Mouse (Mus musculus) cerebellum, adult (tissue): ENCODE results near the gene Klk4.

ENCODE experiments used
- ATAC-seq: cut with Nextera tagmentation; 2 replicates; pipeline ENCODE4 v1.9.2; 2017; ENCODE audit warnings: mild to moderate bottlenecking, moderate library complexity, mixed read lengths; ENCODE audit not compliant: insufficient number of reproducible peaks, low FRiP score, low TSS enrichment

Klk4 gene

DNA sequence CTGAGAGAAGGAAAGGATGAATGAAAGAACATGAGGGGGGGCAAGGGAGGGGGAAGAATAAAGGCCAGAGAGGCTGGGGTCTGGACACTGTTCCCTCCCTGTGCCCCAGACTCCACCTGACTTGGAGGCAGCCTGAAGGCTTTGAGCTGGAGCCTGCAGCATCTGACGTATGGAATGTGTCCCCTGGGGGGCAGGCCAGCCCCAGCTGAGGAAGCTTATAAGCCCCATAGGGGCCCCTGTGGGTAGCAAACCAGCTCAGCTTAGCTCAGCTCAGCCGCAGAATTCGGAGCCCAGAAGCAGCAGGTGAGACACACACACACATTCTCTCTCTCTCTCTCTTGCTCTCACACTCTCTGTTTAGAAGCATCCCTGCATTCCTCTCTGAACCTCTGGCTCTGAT is at the start of gene Klk4:
Gene Klk4 (plus strand): TSS at position 249 of the 400 bp plus-strand sequence.
- ATAC-seq, result no peak

DNA sequence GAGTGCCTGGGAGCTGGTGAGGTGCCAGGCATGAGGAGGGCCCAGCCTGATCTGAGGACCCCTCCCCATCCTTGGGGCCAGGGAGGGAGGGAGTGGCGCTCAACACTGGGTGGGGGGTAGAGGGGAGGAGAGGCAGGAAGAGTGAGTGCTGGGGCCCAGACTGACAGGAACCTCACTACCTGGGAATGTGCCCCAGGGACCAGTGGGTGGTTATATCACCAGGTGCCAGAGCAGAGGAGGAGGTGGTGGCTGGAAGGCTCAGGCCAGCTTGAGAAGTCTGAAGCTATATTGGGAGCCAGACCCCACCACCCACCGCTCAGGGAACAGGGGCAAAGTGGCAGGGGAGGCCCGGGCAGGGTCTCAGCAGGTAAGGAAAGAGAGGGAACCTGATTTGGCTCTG is 39.3 kb upstream of the Klk4 start, which contains the start of gene Klk5:
Gene Klk5 (plus strand): TSS at position 271 of the 400 bp plus-strand sequence.
- no peak for ATAC-seq

DNA sequence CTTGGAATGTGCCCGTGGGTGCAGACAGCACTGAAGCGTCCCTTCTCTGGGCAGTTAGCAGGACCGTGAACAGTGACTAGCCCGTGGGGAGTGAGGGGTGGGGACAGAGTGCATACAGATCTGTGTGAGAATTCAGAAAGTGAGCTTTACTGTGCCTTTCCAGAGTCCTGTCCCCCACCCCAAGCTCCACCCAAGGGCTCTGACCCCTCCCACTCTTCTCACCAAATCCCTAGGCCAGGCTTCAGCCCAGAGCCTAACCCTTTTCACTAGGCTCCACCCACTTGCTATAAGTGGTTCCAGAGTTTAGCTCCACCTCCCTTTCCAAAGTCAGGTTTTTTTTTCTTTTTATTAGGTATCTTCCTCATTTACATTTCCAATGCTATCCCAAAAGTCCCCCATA is 37.2 kb upstream of the Klk4 start:
- no peak for ATAC-seq

DNA sequence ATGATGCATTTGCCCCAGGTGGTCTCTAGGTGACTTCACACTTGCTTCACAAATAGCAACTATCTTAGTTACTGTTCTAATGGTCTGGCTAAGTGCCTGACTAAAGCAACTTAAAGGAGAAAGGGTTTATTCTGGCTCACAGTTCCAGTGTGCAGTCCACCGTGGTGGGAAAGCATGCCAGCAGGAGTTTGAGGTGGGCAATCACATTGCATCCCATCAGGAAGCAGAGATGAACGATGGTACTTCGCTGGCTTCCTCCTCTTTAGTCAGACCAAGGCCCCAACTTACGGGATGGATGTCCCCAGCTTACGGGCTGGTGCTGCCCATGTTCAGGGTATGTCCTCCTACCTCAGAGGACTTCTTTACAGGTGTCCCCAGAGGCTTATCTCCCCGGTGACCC is 29.3 kb upstream of the Klk4 start:
- ATAC-seq, result no peak

DNA sequence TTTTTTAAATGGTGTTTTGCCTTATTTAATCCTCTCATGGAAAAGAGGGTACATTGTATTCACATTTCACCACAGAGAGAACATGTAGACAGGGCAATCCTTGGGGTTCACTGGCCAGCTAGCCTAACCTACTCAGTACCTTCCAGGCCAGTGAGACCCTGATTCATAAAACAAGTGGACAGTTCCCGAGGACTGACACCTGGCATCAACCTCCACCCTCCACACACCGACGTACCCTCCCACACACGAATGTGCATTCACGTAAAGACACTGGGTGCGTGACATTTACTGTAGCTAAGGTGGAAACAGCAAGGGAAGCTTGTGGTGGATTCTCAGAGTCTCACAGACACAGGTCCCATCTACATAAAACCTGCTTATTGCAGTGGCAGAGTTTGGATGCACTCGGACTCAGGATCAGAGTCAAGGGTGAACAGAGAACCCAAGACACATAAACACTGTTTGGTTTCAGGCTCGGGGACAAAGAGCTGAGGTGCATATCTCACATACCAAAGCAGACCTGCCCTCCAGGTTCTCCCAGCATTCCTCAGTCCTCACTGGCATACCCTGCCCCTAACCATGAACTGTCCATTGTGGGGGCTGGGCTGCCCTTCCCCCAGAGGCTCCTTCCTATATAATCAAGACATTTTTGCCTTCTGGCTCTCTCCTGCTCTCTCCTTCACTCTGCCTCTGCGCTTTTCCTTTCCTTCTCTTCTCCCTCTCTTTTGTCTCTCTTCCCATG is 26.1 kb upstream of the Klk4 start:
- ATAC-seq, result no peak

DNA sequence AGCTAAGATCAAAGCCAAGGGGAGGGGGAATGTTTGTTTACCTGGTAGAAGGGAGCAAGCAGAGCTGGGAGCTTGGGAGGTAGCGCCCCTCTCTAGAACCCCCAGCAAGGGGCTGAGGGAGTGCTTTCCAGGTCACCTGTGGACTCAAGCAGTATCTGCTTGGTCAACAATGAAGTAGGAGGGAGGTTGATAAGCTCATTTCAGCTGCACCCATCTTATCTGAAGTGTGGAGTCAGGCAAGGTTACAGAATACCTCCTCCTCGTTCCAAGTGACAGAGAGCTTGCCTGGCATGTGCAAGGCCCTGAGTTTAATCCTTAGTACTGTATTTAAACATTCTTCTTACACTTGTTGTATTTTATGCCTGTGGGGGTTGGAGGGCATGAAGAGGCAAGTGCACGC is 25.3 kb upstream of the Klk4 start:
- no peak for ATAC-seq

DNA sequence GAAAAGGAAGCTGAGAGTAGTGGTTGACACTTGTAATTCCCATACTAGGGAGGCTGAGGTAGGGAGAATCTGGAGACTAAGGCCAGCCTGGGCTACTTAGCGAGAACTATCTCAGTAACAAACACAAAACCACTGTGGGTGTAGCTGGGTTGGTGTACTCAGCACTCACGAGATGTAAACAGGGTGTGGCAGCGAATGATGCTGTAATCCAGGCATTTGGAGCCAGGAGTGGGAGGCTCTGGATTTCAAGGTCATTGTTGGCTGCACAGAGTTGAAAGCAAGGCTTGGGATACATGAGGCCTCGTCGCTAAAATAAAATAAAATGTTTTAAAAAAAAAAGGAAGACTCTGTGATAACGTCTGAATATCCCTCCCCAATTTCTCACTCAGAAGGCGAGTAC is 24.7 kb upstream of the Klk4 start:
- ATAC-seq, result no peak

DNA sequence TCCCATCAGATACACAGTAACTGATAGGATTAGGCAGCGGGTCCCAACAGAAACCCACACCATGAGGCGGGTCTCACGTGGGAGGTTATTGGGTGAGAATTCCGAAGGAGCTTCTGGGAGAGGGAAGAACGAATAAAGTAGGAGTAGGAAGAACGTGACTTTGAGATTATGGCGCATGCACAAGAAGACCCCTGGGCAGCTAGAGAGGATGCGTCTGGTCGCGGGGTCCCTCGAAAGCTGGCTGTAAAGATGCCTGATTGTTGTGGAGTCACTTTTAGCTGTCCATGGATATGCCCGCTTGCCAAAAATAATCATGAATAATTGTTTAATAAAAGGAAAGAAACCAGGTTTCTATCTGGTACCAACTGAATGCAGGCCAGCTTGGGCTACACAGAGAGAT is 23.5 kb upstream of the Klk4 start:
- no peak for ATAC-seq

DNA sequence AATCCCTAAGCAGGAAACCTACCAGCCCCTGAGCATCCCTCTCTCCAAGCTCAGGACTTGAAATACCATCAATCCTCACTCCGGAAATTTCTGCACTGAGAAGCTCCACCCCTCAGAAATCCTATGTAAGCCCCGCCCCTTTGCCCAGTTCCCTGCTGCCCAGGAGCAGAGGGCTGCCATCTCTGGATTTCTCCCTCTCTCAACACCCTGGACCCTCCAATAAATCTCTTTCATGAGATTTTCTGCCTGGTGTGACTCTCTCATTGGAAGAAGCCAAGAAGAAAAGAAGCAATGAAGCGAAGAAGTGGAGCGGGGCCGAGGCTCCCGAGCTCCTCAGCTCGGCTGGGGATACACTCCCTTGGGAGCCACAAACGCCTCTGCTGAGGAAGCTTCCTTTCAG is 20.5 kb upstream of the Klk4 start:
- no peak for ATAC-seq

DNA sequence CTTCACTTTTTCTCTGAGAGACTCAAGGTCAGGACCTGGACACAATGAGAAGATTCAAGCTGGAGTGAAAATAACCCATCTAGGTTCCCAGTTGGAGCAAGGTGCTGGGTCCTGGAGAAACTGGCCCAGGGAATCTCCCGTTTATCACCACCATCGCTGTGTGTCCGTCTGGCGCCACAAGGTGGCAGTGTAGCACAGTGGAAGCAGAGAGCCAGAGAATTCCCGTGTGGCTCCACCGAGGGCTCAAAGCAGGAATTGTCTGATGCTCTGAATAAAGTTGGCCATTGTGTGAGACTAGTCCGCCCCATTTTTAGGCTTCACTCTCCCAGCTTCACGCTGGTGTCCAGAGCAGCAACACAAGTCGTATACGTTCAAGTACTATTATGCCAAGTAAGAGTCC is 7.7 kb upstream of the Klk4 start:
- no peak for ATAC-seq

DNA sequence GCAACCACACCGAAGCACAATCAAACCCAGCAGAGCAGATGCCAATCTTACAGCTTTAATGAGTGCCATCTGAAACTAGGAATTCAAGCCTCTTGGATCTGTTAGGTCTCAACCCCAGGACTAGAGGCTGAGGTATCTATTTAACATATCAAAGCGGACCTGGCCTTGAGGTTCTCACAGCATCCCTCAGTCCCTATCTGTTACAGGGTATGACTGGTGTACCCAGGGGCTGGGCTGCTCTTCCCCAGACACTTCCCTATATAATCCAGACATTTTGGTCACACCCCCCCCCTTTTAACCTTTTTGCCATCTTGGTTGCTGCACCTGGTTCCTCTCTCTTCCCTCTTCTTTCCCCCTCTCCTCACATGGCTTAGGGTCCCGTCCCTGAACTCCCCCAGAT is 7.3 kb upstream of the Klk4 start:
- no peak for ATAC-seq

DNA sequence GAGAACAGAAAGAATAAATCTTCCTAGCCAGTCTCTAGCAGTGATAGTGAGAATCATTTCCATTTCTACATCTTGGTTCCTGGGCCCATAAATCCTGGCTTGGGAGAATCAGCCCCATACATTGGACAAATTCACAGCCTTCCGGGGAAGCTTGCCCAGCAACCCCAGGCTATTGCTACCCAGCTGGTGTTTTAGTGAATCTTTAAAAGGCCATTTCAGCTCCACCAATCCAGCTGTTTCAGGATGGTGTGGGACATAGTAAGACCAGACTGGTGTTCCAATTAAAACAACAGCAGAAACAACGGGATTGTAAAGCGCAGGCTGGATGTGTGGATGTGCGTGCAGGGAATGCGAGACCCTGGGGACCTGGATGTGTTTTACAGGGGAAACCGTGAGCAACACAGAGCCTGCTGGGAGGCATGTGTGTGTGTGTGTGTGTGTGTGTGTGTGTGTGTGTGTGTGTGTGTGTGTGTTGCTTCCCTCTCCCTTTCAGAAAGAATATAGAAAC is 6.0 kb upstream of the Klk4 start:
- no peak for ATAC-seq

DNA sequence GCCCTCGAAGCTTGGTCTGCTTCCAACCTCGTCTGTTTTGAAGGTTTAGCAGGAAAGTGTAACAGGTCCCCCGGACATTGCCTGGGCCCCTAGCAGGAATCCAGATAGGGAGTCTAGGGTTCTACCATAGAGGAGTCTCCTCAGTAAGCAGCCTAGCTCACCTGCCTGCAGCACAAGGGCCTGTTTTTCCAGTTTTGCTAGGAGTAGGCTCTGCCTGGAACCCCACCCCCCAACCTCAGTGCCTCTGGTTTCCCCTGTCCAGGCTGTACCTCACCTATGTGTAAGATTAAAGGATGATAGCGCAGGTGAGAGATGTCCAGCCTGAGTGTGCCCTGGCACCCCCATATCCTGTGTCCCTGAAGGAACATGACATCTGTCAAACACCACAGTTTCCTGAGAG is 4.5 kb upstream of the Klk4 start:
- no peak for ATAC-seq

DNA sequence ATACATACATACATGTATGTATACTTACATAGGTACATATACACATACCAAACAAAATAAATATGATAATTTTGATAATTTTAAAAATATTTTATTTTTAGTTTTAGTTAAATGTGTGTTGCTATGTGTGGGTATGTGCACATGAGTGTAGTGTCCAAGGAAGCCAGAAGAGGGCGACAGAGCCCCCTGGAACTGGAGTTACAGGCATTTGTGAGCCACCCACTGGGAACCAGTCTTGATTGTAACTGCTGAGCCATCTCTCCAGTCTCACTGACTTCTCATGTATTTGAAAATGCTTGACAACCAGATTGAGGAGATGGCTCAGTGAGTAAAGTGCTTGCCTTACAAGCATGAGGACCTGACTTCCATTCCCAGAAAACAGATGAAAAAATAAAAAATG is 2.7 kb upstream of the Klk4 start:
- ATAC-seq, result no peak

DNA sequence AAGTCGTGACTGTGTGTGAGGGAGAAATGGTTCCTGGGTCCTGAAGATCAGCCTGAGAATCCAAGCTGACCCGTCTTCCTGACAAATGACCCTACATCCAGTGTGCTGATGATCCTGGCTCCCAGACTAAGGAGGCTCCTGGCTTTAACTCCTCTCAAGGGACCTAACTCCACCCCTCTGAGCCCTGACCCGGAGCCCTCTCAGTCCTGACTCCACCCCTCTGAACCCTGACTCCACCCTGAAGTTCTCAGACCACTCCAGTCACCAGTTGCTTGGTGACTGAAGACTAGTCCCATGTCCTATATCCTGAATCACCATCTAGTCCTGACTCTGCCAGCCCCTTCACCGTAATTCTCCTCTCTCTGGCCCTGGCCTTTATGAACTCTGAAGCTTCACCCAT is 1.4 kb downstream of the Klk4 start:
- no peak for ATAC-seq

DNA sequence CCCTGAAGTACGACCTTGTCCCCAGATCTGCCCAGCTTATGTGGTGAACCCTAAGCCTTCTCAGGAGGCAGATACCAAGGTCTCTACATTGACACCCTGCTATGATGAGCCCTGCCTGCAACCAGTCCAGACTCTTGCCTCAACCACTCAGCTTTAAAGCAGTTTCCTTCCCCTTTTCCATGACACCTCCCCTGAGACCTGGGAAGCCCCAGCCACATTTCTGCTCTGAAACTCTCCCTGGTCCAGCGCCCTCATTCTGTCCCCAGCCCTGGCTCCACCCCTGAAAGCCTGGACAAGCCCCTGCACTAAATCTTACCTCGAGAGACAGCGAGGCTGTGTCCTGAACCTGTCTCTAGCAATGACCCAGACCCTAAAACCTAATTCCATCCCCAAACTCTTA is 1.9 kb downstream of the Klk4 start:
- ATAC-seq, result no peak

DNA sequence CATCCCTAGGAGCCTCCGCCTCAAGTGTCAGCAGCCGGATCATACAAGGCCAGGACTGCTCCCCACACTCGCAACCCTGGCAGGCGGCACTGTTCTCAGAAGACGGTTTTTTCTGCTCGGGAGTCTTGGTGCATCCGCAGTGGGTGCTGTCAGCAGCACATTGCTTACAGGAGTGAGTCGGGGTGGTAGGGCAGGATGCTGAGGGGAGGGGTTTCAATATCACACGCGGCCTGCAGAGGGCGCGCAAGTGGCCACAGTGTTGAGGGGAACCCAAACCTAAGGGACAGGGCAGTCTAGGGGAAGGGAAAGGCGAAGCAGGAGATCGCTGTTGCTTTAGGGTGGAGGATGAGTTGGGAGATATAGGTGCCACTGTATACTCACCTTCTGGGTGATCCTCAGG is 2.6 kb downstream of the Klk4 start:
- ATAC-seq, result no peak

DNA sequence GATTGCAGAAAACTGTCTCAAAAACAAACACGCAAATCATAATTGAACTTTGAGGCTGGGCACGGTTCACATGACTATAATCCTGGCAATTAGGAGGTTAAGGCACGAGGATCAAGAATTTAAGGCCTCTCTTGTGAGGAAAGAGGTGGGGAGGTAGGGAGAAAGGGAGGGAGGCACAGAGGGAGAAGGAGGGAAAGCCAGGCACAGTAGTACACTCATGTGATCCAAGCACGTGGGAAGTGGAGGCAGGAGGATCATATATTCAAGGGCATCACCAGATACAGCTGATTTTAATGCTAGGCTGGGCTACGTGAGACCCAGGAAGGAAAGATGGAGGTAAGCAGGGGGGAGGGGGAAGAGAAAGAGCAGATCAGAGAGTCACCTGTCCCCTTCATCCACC is 10.4 kb downstream of the Klk4 start:
- no peak for ATAC-seq

DNA sequence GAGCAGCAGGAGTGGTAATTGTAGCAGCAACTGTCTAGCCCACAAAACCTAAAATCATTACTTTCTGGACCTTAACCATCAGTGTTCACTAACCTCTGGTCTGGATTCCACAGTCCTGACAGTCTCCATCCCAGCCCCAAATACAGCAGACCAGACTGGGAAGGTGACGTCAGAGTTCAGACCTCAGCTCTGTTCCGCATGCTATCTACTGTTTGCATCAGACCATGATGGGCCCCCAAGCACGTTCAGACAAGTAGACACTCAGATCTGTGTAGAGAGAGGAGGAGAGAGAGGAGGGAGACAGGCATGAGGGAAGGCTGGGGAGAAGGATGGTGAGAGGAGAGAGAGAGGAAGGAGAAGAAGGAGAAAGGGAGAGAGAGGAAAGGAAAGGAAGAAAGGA is 10.8 kb downstream of the Klk4 start:
- ATAC-seq, result no peak

DNA sequence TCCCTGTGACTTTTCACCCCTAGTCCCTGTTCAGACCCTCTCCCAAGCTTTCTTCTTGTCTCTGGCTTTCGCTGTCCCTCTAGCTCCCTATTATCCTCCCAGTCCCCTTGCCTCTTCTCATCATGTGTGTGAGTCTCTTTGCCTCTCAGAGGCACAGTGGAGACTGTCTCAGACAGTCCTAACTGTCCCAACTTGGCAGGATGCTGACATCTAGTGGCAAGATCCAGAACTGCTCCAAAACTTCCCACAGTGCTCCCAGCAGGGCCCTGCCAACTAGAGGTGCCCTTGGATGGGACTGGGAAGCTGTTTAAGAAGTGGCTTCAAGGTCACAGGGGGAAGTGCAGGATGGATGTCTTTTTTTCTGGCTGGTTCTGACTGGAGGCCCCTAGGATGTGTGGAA is 13.9 kb downstream of the Klk4 start:
- peak; percentile 82 for ATAC-seq

DNA sequence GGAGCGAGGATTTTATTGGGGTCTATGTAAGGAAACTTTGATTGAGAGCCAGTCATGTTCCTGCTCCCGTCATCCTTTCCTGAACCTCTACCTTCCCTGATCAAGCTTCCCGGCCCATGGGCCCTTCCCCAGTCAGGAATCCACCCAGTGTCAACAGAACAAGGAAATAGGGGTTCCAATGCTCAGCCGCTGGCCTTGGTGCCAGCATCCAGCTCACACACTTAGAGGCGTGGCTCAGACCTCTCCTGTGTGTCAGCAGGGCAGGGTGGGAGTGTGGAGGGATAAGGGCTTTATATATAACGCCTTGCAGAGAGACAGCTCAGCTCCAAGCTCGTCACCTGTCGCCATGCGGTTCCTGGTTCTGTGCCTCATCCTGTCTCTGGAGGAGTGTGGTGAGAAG is 33.9 kb downstream of the Klk4 start:
- ATAC-seq, result no peak

DNA sequence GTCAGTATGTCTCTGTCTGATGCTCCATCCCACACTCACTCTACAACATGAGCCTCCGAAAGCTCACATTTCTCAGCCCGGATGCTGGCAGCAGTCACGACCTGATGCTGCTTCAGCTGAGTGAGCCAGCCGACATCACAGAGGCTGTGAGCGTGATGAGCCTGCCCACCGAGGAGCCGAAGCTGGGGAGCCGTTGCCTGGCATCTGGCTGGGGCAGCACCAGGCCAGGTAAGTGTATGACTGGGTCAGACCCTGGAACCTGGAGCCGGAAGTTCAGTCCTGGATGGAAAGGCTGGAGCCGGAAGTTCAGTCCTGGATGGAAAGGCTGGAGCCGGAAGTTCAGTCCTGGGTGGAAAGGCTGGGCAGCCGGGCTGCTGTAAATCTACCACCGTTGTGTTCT is 37.5 kb downstream of the Klk4 start:
- no peak for ATAC-seq

DNA sequence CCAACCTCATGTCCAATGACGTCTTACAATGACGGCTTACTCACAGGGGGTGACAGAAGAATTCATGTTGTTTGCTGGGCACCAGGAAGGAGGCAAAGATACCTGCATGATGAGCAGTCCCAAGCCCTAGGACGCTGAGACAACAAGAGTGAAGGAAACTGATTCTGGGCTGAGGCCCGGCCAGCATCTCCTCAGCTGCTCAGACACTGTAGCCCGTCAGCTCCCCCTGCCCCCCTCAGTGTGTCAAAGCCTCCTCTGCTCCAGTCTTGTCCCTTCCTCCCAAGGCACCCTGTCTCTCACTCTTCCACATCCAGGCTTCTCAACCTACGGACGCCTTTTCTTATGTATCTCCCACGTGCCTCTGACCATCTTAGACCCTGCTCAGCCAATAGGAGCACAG is 37.9 kb downstream of the Klk4 start:
- ATAC-seq, result no peak
